Mouse (Mus musculus): ENCODE results near the gene Anp32e.
"Not testable (repeated sequence)": the region's sequence is repeated elsewhere in the genome, so short reads cannot be mapped to it uniquely, and the experiment has no call there.

DNA sequence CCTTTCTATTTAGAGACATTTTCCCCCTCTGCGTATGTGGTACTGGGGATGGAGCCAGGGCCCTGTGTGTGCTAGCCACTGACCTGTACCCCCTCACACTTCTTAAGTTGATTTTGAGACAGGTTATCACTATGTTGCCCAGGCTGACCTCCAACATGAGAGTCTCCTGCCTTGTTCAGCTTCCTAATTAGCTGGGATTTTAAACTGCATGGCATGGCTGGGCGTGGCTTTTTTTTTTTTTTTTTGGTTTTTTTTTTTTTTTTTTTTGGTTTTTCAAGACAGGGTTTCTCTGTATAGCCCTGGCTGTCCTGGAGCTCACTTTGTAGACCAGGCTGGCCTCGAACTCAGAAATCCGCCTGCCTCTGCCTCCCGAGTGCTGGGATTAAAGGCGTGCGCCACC lies 48.5 kb downstream of the Anp32e start:
- TF ChIP-seq CTCF, EP300 (IDR thresholded peaks at IDR 0.05): not testable (repeated sequence)

Measured in lung, postnatal 0 days (tissue).